Mouse (Mus musculus) adrenal gland, postnatal 10 days (tissue): ENCODE measurements around the gene 1700010B08Rik. TPM values are rescaled to one million over a fixed set of nuclear protein-coding genes. Genes with fewer than 3 reads are reported as not detected.

Experiments
- DNase-seq: peaks from one replicate; pipeline ENCODE4 v3.0.0; 2021; ENCODE audit warnings: mixed read lengths
- total RNA-seq, 2 experiments: library from RNA; stranded (reverse); gene quantifications; 2 replicates each; pipeline ENCODE4 v1.2.3; 2021

1700010B08Rik gene
- total RNA-seq, 2 experiments from 2014 or later, result not detected

DNA sequence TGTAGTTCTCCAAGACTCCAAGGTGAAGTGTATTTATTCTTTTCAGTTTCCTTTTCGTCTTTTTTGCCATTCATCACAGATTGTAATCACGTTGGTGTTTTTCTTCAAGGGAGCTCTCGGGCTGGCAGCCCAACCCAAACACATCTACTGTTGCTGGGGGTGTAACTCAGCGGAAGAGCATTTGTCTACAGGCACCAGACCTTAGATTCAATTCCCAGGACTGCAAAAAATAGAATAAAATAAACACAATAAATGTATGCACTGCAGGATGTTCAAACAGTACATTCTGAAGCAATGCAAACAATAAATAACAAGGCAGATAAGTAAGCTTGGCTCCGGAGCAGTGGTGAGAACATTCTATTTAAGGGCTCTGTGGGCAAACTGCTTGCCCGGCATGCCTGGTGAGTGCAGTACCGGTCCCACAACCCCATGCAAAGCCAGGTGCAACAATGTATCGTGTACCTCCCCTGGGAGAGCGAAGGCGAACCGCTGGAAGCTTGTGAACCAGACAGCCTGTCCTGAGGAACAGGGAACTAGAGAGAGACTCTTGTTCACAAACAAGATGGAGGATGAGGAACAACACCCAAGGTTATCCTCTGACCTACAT lies 3.1 kb downstream of the 1700010B08Rik start:
- no peak for DNase-seq

DNA sequence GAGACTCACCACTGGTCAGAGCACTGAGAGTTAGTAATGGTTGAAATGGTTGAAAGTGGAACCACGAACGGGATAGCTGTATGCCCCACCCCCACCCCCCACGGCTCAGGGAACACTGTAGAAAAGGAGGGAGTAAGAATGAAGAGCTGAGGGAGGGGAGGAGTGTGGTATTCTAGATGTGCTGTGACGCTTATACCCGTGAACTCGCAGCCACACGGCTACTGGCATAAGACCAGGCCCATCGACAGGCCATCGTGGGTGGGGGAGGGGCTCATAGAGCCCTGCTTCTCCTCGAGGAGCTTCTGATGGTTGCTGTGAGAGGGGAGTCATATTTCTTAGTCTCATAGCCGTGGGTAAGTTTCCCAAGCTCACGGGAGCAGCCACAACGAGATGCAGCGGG lies 5.2 kb downstream of the 1700010B08Rik start:
- no peak for DNase-seq

DNA sequence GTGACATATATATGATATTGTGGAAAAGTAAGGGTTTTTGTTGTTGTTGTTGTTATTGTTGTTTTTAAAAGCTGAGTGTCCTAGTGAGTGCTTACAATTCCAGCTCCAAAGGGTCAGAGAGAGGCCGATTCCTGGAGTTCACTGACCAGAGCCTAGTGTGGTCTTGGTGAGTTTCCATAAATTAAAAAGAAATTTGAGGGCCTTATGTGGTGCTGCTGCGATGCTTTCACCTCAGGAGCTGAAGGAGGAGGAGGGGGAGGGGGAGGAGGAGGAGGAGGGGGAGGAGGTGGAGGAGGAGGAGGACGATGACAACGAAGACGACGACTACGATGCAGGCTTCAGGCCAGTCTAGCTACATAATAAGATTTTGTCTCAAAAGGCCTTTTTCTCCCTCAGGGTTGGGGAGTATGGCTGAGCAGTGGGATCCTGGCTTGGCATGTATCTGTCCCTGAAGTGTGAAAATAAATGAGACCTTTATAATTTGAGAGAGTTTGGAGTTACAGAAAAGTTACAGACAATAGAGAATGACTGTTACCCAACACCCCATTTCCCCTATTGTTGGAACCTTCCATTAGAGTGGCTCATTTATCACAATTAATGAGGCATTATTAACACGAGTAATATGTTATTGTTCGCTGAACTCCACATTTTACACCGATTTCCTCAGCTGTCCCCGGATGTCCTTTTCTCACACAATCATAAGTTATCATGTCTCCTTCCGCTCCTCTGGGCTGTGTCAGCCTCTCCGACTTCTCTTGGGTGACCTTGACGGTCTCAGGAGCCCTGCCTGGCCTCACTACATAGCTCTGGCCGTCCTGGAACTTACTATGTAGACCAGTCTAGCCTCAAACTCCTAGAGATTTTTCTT lies 6.0 kb downstream of the 1700010B08Rik start:
- DNase-seq, result no peak

DNA sequence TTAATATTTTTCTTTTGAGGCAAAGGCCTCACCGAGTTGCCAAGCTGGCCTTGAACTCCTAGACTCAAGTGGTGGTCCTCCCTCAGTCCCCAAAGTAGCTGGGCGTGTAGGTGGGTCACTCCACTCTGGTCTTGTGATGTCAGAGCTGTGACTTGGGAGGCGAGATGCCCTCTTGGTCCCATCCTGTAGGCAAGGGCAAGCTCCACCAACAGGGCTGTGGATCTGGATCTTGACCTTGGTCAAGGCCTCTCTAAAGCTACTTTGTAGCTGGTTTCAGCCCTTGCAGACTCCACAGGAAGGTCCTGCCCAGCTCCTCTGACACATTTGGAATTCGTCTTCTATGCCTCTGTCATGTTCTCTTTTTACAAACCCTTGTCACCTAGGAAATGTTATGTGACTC lies 6.6 kb downstream of the 1700010B08Rik start:
- DNase-seq, result no peak

DNA sequence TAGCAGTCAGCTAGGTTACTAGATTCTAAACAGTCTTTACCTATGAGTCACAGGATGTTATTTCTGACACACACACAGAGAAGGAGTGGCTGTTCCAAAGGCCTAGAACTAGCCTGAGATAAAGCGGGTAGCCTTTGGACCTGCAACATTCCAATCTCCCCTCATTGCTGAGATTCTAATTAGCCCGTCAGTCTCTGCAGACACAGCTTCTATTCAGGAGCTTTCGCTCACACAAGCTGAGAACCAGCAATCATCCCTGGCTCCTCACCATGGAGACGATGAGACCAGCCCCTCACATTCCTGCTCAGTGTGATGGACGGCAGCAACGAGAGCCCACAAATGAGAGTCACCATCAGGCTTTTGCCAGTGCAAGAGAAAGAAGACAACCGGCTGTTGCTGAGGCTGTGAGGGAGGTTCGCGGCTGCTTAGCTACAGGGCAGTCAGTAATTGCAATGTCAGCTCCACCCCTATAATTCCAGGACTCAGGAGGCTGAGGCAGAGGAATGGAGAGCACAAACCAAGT lies 11.3 kb downstream of the 1700010B08Rik start:
- DNase-seq, result no peak

DNA sequence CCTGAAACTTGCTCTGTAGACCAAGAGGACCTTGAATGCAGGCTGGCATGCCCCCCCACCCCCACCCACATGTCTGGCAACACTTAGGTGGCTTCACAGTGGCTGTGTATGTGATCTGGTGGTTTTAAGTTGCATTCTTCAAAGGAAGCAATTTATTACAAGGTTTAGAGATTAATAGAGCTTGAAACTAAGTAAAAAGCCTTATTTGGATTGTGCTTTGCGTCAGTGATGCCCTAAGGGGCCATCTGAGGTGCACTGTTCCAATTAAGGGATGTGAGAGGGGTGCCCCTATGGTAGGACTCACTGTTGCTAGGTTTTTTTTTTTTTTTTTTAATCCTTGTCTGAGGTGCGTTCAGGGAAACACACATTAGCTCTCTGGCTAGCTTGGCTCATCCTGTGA lies 15.2 kb downstream of the 1700010B08Rik start:
- no peak for DNase-seq

DNA sequence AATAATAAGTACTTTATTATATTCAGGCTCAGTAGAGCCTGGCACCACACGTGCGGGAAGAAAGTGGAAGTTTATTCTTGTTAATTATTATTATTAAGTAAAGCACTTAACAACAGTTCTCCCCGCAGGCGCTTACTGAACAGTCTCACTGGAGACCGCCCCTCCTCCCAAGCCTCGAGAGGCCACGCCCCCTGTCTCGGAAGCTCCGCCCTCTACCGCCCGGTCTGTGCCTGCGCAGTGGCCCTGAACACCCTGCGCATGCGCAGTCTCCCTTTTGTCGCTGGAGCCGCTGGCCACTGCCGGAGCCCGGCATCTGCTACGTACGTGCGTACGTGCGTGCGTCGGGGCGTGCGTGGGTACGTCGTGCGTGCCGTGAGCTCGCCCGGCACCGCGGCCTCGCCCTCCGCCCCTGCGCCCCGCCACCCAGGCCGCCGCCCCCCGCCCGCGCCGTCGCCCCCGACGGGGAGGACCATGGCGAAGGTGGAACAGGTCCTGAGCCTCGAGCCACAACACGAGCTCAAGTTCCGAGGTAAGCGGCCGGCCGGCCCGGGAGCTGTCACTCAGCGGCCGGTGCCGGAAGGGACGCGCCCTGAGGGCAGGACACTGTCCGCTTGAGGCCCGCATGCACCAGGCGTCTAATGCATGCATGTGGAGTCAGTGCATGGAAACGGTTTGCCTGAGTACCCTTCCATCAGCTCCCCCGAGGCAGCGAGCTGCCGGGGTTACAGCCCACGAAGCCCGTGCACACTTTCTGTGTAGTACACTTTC lies 18.2 kb downstream of the 1700010B08Rik start, which contains the start of gene Vapb:
TSS of gene Vapb (plus strand) at position 290 of the 768 bp plus-strand sequence.
- DNase-seq, result peak; percentile 100

DNA sequence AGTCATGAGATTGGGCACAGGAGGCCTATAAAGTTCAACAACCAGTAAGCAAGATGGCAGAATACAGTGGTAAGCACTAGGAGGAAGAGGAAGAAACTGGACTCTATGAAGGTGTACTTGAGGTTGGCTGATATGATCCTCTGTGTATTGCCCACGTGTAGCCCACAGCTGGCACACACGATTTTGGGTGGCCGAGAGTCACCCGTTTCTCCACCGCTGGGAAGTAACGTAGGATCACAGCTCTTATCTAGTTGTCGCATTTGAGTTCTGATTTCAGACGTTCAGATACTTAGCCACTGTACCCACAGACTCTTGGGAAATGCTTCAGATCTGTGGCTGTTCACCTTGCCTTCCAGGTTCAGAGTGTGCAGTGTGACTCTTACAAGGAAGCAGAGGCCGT lies 19.0 kb downstream of the 1700010B08Rik start:
- DNase-seq, result no peak

DNA sequence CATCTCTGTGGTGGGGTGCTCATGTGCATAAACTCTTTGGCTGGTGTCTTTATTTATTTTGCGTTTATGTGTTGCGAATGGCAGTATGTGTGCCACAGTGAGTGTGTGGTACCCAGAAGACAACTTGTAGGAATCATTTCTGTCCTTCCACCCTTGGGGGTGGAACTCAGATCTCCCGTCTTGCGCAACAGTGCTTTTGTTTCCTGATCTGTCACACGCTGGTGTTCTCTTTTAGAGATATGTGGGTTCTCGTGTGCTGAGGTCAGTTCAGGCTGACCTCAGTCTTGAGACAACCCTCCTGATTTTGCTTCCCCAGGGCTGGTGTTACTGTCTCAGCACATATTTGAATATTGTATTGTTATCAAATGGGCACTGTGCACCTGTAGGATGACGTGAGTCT lies 19.9 kb downstream of the 1700010B08Rik start:
- DNase-seq, result no peak

DNA sequence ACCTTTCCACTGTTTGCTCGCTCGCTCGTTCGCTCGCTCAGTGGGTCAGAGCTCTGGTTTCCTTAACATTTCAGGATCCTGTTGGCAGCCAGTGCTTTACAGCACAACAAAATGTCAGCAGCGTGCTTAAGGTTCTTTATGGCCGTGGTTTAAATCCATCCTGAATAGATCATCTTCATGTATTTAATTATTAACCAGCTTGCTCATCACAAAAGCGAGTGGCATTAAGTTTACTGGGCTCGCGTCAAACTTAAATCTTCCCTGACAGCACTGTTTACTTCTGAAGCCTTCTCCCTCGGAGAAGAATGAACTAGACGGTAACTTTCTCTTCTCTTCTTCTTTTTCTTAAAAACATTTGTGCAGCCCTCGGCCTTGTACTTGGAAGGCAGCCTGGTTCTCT lies 22.9 kb downstream of the 1700010B08Rik start:
- DNase-seq, result no peak

DNA sequence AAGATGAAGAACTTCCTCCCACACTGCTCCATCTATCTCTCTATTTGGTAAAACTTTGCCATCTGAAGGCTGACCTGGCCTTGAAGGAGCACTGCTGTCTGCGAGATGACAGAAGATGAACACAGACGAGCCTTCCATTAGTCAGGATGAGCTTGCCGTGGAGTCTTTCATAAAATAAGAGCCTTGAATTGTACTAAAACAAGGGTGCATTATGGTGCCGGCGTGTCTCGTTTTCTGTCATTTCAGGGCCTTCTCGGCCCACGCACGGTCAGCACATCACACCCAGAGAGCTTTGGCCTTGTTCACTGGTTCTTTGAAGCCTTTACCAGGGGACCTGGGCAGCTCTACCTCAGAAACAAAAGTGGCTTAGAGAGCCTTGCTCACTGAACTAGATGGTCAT lies 23.5 kb downstream of the 1700010B08Rik start:
- DNase-seq, result peak; percentile 50

DNA sequence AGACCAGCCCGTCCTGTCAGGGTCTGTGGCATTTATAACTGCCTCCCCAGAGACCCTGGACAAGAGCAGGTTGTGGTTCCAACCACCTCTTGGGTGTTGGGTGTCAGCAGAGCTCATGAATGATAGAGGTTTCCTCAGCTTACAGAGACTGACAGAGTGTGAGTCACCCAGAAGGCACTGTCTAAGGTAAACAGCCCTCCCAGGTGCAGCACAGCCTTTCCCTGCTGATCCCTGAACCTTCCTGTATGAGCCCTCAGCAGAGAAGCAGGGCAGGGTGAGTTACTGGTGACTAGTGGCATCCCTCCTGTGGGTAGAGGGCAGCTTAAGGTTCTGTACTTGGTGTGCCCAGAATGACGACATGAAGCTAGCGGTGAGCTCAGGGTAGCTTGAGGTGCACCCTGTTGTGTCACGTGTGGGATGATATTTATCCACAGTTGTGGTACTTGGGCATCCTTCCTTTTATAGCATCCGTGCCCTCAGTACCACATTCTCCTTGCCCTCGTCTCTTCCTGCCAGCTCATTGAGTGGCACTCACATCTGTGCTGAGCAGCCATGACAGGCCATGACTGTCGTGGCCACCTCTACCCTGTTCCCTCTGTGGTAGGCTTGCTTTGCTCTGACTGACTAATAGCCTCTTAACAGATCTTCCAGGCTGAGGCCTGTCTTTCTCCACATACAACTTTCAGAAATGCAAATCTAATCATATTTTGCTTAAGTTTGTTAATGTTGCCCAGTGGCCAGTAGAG lies 25.0 kb downstream of the 1700010B08Rik start:
- DNase-seq, result no peak

DNA sequence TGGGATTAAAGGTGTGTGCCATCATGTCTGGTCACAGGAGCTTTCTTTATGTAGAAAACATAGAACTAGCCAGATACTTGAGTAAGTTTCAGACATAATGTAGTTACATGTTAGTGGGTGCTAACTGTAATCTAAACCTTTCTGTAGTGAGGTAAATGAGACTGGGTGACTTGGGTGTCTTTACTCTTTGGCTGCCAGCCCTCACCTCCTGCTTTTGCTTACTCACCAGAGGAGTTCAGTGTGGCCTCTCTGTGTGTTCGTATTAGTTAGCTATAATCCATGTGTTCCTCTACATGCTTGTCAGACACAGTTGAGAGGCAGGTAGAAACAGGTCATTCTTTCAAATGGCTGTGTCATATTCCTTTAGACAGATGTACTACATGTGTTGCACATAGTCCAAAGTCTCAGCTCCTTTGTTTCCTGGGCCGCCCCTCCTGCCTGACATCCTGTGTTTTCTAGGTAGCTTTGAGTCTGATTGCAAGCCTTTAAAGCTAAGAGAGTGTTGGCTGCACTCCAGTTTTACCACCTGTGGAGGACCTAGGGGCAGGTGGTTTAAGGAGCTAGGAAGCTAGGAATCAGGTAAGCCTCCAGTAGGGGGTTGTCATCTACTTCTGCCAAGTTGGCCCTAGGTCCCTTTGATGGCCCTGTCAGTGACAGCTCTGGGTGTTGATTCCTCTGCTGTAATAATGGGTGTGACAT lies 29.9 kb downstream of the 1700010B08Rik start:
- DNase-seq, result no peak

DNA sequence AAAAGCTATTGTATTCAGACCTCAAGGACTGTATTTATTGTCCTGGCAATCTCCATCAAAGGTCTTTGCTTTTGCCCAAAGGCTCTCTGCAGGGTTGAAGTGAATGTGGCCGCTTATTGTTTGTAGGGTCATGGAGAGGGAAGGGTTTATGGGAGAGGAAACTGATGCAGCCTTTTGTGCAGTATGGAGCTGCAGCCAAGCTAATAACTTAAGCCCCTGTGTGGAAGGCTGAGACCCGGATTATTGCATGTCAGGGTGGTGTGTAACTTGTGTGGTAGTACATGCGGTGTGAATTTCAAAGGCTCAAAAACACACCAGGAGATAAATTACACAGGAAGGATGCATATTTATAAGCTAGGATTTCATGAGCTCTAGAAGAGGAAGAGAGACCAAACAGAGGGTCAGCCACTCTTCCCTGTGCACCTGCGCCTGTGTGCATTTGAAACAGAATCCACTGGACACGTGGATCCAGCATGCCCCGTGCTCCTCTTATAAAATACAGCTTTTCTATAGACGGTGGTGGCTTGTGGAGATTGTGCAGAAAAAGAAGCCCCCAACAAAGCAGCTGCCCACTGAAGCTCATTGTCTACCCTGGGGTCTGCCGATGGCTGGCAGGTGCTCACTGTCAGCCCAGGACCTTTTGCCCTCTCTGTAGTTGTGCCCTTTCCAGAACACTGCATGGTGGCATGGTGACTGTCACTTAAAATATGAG lies 36.4 kb downstream of the 1700010B08Rik start:
- DNase-seq, result no peak

DNA sequence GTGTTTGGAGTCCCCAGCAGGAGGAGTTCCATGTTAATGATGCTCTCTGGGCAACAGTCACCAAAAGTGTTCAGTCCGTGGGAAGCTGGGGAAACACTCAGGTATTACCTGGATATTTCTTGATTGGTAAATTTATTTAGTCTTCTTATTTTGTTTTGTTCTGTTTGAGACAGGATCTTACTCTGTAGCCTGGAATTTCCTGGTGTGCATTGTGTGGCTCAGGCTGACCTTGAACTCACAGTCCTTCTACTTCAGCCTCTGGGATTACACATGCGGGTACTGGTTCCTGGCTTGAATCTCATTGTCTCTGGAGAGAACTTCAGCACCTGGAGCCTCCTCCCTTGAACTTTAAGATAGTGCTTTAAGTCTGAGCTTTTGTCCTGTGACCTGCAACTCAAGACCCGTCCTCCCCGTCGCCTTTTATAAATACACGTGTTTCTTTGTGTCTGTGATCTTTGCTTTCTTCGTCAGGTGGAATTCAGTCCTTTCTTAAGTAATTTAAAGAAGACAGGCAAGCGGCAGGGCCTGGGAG lies 38.5 kb downstream of the 1700010B08Rik start:
- DNase-seq, result no peak

DNA sequence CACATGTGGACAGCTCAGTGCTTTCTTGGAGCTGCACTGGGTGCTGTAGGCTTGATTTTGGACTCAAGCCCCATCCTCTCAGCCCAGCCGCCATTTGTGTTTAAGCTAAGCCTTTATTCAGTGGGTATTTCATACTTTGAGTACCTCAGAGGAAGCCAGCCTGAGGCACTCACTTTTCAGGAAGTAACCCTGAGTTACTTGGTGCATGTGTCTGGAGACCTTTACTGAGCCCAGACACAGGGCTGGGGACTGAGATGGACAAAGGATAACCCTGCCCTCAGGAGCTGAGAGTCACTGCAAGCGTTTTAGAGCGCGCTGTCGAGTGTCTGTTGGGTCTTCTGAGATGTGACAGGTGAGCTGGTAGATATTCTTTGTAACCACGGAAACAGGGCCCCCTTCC lies 41.4 kb downstream of the 1700010B08Rik start:
- DNase-seq, result no peak

DNA sequence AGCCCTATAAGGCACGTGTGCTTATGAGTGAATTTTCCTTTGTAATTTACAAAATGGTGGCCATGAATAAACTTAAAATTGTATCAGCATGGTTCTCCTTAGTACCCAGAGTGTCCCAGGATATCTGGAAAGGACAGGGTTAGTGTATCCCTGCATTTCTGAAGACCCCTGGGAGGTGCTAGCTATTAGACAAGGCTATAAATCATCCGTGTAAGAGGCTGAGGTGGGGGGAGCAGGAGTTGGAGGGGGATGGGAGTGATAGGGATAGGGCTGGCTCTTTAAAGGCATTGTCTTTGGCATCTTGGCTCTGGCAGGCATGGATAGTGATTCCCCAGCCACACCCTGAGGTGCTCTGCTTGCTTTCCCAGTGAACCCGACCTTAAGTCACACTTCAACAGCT lies 45.4 kb downstream of the 1700010B08Rik start:
- DNase-seq, result no peak

DNA sequence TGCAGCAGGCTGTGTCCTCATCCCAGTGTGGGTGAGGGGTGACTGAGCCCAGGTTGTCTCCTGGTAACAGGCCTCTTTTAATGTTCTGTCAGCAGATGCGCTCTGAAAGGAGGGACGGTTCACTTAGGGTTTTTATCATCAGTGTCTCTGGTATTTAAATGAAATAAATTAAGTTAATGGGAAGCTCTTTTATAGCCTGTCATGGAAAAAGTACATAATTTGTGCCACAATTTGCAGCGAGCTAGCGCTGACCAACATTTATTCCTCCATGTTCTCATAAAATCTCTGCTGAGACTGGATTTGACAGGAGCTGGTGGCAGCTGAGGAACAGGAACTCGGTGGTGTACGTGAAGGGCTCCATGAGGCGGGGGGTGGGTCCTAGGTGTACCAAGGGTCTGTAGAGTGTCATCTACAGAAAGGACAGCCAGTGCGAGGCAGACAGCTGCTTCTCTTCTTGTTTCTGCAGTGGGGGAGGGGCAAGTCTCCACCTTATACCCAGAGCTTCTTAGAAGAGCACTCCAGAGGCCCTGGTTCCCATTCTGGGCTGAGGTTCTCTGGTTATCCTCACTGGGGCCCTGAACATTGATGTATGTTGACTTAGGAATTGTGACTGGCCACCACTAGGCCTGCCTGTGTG lies 48.9 kb downstream of the 1700010B08Rik start:
- DNase-seq, result no peak

DNA sequence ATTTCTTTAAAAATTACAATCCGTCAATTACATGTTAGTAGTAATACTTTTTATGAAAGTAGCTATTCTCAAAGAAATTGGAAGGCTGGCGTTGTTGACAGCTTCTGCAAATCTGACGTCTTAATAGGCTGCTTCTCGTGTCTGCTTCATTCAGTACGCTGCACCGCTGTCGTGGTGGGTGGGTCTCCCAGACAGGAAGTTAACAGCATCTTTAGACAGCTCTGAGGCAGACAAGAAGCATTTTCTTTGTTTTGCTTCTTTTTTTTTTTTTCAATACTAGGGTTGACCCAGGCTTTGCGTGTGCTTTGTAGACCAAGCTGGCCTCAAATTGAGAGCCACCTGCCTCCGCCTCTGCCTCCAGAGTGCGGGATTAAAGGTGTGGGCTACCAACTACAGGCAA lies 50.0 kb downstream of the 1700010B08Rik start:
- no peak for DNase-seq

DNA sequence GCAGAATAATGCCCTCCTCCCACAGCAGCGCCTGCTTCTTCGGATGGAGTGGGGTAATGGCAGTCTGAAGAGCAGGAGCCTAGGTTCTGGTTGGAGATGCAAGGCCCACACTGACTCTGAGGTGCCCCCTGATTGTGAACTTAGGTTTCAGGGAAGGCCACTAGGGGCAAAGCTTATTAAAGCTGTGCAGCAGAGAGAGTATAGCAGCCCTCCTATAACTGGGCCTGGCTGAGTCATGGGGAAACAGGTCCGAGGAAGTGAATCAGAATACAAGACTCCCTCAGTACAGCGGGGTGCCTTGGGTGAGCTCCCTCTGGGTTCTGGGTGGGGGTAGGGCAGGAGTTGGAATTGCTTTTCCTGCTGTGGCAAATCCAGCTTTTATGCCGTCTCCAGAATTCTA lies 51.4 kb downstream of the 1700010B08Rik start:
- DNase-seq, result no peak
